Mouse (Mus musculus): Measurements from ENCODE around the gene Gm12248.
A peak's percentile ranks its signal among the peaks of the same experiment; 100 is the strongest.

Gm12248 gene

GRCm38 (mm10) chr11:58033635-58034034 lies 59.3 kb downstream of the Gm12248 start:
- no peak for DNase-seq (ENCODE audit: low spot score in 2 of 2)

GRCm38 (mm10) chr11:58031176-58031575 lies 61.8 kb downstream of the Gm12248 start:
- peak in 1 of 2 experiments; percentile 25 for DNase-seq (ENCODE audit: low spot score in 2 of 2)

GRCm38 (mm10) chr11:58029869-58030268 lies 63.1 kb downstream of the Gm12248 start:
- no peak for DNase-seq (ENCODE audit: low spot score in 2 of 2)

- DNase-seq (ENCODE audit: low spot score in 2 of 2) = no peak
Observed at GRCm38 (mm10) chr11:58028981-58029380, 64.0 kb downstream of the Gm12248 start.

GRCm38 (mm10) chr11:58026860-58027259 lies 66.1 kb downstream of the Gm12248 start:
- DNase-seq (ENCODE audit: low spot score in 2 of 2) = no peak

GRCm38 (mm10) chr11:58026337-58026736 lies 66.6 kb downstream of the Gm12248 start:
- DNase-seq (ENCODE audit: low spot score in 2 of 2) = no peak

- no peak for DNase-seq (ENCODE audit: low spot score in 2 of 2)
Observed at GRCm38 (mm10) chr11:58025881-58026280, 67.1 kb downstream of the Gm12248 start.

GRCm38 (mm10) chr11:58024671-58025070 lies 68.3 kb downstream of the Gm12248 start:
- DNase-seq (ENCODE audit: low spot score in 2 of 2) = no peak

GRCm38 (mm10) chr11:58024271-58024670 lies 68.7 kb downstream of the Gm12248 start:
- no peak for DNase-seq (ENCODE audit: low spot score in 2 of 2)

- no peak for DNase-seq (ENCODE audit: low spot score in 2 of 2)
Observed at GRCm38 (mm10) chr11:58021618-58022017, 71.3 kb downstream of the Gm12248 start.

GRCm38 (mm10) chr11:58021095-58021494 lies 71.8 kb downstream of the Gm12248 start:
- no peak for DNase-seq (ENCODE audit: low spot score in 2 of 2)

- no peak for DNase-seq (ENCODE audit: low spot score in 2 of 2)
Observed at GRCm38 (mm10) chr11:58018701-58019100, 74.2 kb downstream of the Gm12248 start.

GRCm38 (mm10) chr11:58018287-58018686 lies 74.6 kb downstream of the Gm12248 start:
- DNase-seq (ENCODE audit: low spot score in 2 of 2) = no peak

GRCm38 (mm10) chr11:58017422-58017821 lies 75.5 kb downstream of the Gm12248 start:
- DNase-seq (ENCODE audit: low spot score in 2 of 2) = no peak

- no peak for DNase-seq (ENCODE audit: low spot score in 2 of 2)
Observed at GRCm38 (mm10) chr11:58016371-58016770, 76.6 kb downstream of the Gm12248 start.

GRCm38 (mm10) chr11:58015339-58015738 lies 77.6 kb downstream of the Gm12248 start:
- DNase-seq (ENCODE audit: low spot score in 2 of 2) = no peak

GRCm38 (mm10) chr11:58014604-58015003 lies 78.3 kb downstream of the Gm12248 start:
- no peak for DNase-seq (ENCODE audit: low spot score in 2 of 2)

All from spleen, postnatal 10 days (tissue).